Mouse (Mus musculus) midbrain, embryonic 11.5 days (tissue): ENCODE data around the gene Nol4l. TPM values are rescaled to one million over a fixed set of nuclear protein-coding genes. Genes with fewer than 3 reads are reported as not detected.
"Not testable (repeated sequence)": the region's sequence is repeated elsewhere in the genome, so short reads cannot be mapped to it uniquely, and the experiment has no call there.

Experiments
- ATAC-seq: fragments of 200-750 bp; cut with Nextera tagmentation; 2 replicates; pipeline ENCODE4 v1.8.0; 2017; ENCODE audit warnings: moderate TSS enrichment, moderate library complexity; ENCODE audit not compliant: low FRiP score
- DNase-seq: peaks from one replicate; pipeline ENCODE4 v3.0.0; 2015; ENCODE audit warnings: low spot score; ENCODE audit errors: missing footprints
- H3K27ac ChIP-seq: fragments of 300-500 bp; sonication (generic); 2 replicates; pipeline ENCODE4 v1.5.1; 2014; ENCODE audit warnings: low read depth, low read length
- H3K27me3 ChIP-seq: fragments of 300-500 bp; sonication (generic); 2 replicates; pipeline ENCODE4 v1.6.1; 2014; ENCODE audit warnings: mild to moderate bottlenecking, low read length, moderate library complexity, mixed read lengths; ENCODE audit not compliant: control insufficient read depth, insufficient read depth
- H3K36me3 ChIP-seq: fragments of 300-500 bp; sonication (generic); 2 replicates; pipeline ENCODE4 v1.6.1; 2014; ENCODE audit warnings: mild to moderate bottlenecking, low read length, moderate library complexity, mixed read lengths; ENCODE audit not compliant: control insufficient read depth, insufficient read depth
- H3K4me1 ChIP-seq: fragments of 300-500 bp; sonication (generic); 2 replicates; pipeline ENCODE4 v1.6.1; 2014; ENCODE audit warnings: low read length; ENCODE audit not compliant: control insufficient read depth, insufficient read depth
- H3K4me2 ChIP-seq: fragments of 300-500 bp; sonication (generic); 2 replicates; pipeline ENCODE4 v1.6.1; 2014; ENCODE audit warnings: mild to moderate bottlenecking, moderate library complexity
- H3K4me3 ChIP-seq: fragments of 300-500 bp; sonication (generic); 2 replicates; pipeline ENCODE4 v1.5.1; 2014; ENCODE audit warnings: low read depth, low read length
- H3K9ac ChIP-seq: fragments of 300-500 bp; sonication (generic); 2 replicates; pipeline ENCODE4 v1.6.1; 2014; ENCODE audit warnings: low read length
- H3K9me3 ChIP-seq: fragments of 300-500 bp; sonication (generic); 2 replicates; pipeline ENCODE4 v1.6.1; 2016; ENCODE audit warnings: low read length; ENCODE audit not compliant: control insufficient read depth
- WGBS: fragments of 180-500 bp; shearing (Covaris S2); extraction: QIAGEN DNeasy Blood & Tissue Kit; methylation state at CpG from one replicate; pipeline ENCODE4 v1.1.7; 2014; 5-methylcytosine and 5-hydroxymethylcytosine counted together
- polyA plus RNA-seq: library from polyadenylated mRNA; unstranded; fragments of >200 nt; fragmentation: Nextera tagmentation; extraction: Ambion mirVana; gene quantifications from 2 replicates; pipeline ENCODE4 v1.2.1, GENCODE M21; 2014

Nol4l gene
- polyA plus RNA-seq, 1 experiment from 2014 or later = 19.9 TPM

DNA sequence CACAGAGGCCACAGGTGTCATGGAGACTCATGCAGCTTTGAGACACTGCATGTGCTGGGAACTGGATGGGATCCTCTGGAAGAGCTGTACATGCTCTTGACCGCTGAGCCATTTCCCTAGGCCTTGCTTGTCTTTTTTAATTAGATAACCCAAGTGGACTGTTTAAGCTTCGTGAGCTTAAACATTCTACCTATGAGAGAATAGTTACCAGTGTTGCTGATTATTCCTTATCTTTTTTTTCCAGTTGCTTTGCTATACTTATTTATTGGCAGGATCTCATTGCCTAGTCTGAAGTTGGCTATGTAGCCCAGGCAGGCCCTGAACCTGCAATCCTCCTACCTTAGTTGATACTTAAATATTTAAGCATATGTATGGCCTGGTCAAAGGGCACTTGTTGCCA lies 139.9 kb downstream of the Nol4l start:
- H3K36me3 ChIP-seq = peaks cover 30% of the 10 kb centered on the region
- no peak overlapping the region for H3K4me3 ChIP-seq
- no peaks in the 10 kb centered on the region for H3K9me3 ChIP-seq
- H3K4me1 ChIP-seq = no peaks in the 10 kb centered on the region
- H3K4me2 ChIP-seq = no peak overlapping the region
- 98% methylated on average over 2 of the region's 2 CpGs for WGBS
- ATAC-seq (no peak), DNase-seq (no peak)
- no peaks in the 10 kb centered on the region for H3K27me3 ChIP-seq
- H3K27ac ChIP-seq = no peak overlapping the region
- no peak overlapping the region for H3K9ac ChIP-seq

DNA sequence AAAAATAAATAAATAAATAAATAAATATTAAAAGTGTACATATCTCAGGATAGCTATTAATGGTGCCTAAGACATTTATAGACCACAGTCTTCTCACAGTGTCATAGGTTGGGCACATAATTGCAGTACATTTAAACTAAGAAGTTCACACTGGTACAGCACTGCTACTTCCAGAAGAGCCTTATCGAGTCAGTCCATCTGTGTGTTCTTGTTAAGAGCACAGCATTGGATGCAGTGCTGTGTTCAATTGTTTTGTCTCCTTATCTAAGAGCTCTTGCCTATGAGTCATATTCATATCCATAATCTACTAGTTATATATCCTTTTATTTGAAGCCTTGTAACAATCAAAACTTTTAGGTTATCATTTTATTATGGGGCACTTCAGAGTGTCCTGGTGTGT lies 149.3 kb downstream of the Nol4l start:
- DNase-seq (no peak), ATAC-seq (no peak)
- Histone ChIP-seq H3K27ac (no peak overlapping the region), H3K4me2 (no peak overlapping the region), H3K9me3 (no peaks in the 10 kb centered on the region), H3K27me3 (no peaks in the 10 kb centered on the region), H3K4me3 (no peak overlapping the region), H3K4me1 (no peaks in the 10 kb centered on the region), H3K9ac (no peak overlapping the region), H3K36me3 (peaks cover 3% of the 10 kb centered on the region; the same call in 1 of the 2 replicates)
- 98% methylated on average over 1 of the region's 1 CpGs for WGBS

DNA sequence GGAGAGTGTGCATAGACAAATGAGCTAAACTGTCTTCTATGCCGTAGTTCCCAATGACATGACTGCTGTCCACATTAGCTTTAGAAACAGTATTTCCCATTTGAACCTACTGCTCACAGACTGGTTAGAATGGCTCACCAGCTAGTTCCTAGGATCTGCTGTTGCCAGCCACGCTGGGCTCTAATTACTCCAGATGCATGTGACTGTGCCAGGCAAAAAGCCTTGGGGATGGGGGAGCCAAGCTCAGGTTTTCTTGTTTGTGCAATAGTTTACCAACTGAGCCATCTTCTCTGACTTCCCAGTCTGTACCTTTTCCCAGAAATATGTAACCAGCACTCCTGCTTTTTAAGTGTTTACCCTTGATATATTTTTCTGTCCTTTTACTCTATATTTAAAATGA lies 154.4 kb downstream of the Nol4l start:
- H3K4me2 ChIP-seq = no peak overlapping the region
- 86% methylated on average over 2 of the region's 2 CpGs for WGBS

DNA sequence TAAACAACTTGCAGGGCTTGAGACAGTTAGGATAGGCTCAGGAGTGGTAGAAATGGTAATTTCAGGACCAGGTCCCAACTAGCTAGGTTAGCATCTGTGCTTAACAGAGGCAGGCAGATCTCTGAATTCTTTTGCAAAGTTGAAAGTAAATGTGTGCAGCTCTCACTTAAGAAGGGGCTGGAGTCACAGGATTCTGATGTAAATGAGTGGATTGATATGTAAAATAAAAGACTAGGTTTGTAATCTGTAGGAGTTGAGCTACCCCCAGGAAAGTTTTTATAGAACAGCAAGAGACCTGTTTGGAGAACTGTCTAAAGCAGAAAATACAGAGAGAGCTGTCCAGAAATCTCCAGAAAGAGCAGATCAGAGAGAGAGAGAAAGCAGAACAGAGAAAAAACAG lies 158.9 kb downstream of the Nol4l start:
- H3K27me3 ChIP-seq = no peaks in the 10 kb centered on the region
- ATAC-seq = no peak
- DNase-seq = no peak
- no peaks in the 10 kb centered on the region for H3K4me1 ChIP-seq
- H3K9me3 ChIP-seq = no peaks in the 10 kb centered on the region
- H3K9ac ChIP-seq = no peak overlapping the region
- H3K4me3 ChIP-seq = no peak overlapping the region
- H3K36me3 ChIP-seq = peaks cover 9% of the 10 kb centered on the region; the same call in 1 of the 2 replicates
- no peak overlapping the region for H3K27ac ChIP-seq
- H3K4me2 ChIP-seq = no peak overlapping the region

More for the DNA sequence above, 154.4 kb downstream of the Nol4l start:
- H3K4me1 ChIP-seq = no peaks in the 10 kb centered on the region
- peaks cover 3% of the 10 kb centered on the region; the same call in 1 of the 2 replicates for H3K36me3 ChIP-seq
- no peak for ATAC-seq
- no peak overlapping the region for H3K9ac ChIP-seq
- no peaks in the 10 kb centered on the region for H3K27me3 ChIP-seq
- H3K4me3 ChIP-seq = no peak overlapping the region
- DNase-seq = no peak
- H3K9me3 ChIP-seq = no peaks in the 10 kb centered on the region
- no peak overlapping the region for H3K27ac ChIP-seq

DNA sequence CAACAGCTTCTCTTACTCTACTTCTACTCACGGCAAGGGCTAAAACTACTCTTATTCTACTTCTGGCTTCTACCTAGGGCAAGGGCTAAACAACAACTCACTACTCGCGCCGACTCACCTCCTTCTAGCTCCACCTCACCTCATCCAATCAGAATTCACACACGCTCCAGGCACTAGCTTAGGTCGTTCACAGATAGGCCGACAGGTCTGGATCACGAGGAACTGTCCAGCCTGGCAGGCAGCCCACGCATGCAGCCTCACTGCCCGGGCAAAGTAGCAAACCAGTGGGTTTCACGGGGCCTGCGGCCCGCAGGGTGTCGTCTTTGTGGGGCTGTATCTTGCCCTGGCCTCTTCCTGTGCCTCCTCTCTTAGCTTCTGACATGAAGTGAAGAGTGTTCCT lies 165.2 kb downstream of the Nol4l start:
- H3K27me3 ChIP-seq, H3K9me3 ChIP-seq, DNase-seq, H3K9ac ChIP-seq, H3K27ac ChIP-seq, H3K4me2 ChIP-seq, H3K4me1 ChIP-seq, ATAC-seq, H3K4me3 ChIP-seq: not testable (repeated sequence)
- WGBS = 92% methylated on average over 14 of the region's 14 CpGs
- peaks cover 11% of the 10 kb centered on the region; the same call in 1 of the 2 replicates for H3K36me3 ChIP-seq

DNA sequence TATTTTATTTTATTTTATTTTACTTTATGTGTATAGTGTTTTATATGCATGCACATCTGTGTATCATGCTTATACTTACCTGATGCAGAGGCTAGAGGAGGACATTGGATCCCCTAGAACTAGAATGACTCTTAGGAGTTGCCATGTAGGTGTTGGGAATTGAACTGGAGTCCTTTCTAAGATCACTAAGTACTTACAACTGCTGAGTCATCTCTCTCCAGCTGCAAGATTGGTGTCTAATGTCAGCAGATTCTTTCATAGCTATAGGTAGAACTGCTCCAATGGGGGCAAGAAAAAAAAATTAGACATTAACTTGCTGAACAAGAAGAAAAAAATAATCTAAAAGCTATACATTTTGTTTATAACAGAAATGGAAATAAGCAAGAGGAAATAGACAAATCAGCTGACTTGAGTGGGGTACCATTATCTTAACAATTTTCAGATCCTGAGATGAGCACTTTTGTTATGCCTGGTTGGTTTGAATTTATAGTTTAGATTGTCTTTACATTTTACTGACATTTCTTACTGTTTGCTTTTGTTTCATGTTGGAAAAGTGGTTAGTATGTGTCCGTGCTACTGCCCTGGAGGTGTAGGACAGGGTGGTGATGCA lies 168.6 kb downstream of the Nol4l start:
- Histone ChIP-seq H3K4me3 (no peak overlapping the region), H3K4me2 (no peak overlapping the region), H3K4me1 (no peaks in the 10 kb centered on the region), H3K9me3 (no peaks in the 10 kb centered on the region), H3K27me3 (no peaks in the 10 kb centered on the region), H3K9ac (no peak overlapping the region), H3K36me3 (peaks cover 23% of the 10 kb centered on the region), H3K27ac (no peak overlapping the region)
- WGBS = 97% methylated on average over 1 of the region's 1 CpGs
- ATAC-seq = no peak
- no peak for DNase-seq

Other genes starting within 250 kb of the Nol4l start
- gene Kif3b, start 238.6 kb downstream of the Nol4l start, polyA plus RNA-seq = 7.5 and 9.4 TPM in 2 replicates
- gene Asxl1, start 184.1 kb downstream of the Nol4l start, polyA plus RNA-seq = 19.6 TPM in 2 replicates
- gene 4930404H24Rik, start 37.2 kb downstream of the Nol4l start, polyA plus RNA-seq = not detected in 2 replicates
- gene Commd7, start 102.8 kb upstream of the Nol4l start, polyA plus RNA-seq = 64.9 and 65.4 TPM in 2 replicates
- 12.7 and 12.9 TPM in 2 replicates for gene Dnmt3b, start 119.5 kb upstream of the Nol4l start, polyA plus RNA-seq
- 0.07 TPM in 1 of 2 replicates, not detected in the other for gene Dnmt3c, start 166.7 kb upstream of the Nol4l start, polyA plus RNA-seq
- gene Mapre1, start 211.3 kb upstream of the Nol4l start, polyA plus RNA-seq = 394 and 463 TPM in 2 replicates
- gene Efcab8, start 250.0 kb upstream of the Nol4l start, polyA plus RNA-seq = 0.12 TPM in 1 of 2 replicates, not detected in the other